Mouse (Mus musculus) thymus, adult 2 months (tissue): Measurements from ENCODE around the gene Nup133. TPM values are rescaled to one million over a fixed set of nuclear protein-coding genes. Genes with fewer than 3 reads are reported as not detected.

ENCODE experiments used
- DNase-seq: peaks from one replicate; pipeline ENCODE4 v3.0.0; 2021
- H3K27ac ChIP-seq: fragments of 200-500 bp; 2 replicates; pipeline ENCODE4 v1.5.1; 2012; ENCODE audit warnings: low read length, control low read depth; ENCODE audit not compliant: control insufficient read depth, insufficient read depth
- H3K27me3 ChIP-seq: fragments of 200-500 bp; 2 replicates; pipeline ENCODE4 v1.6.1; 2012; ENCODE audit warnings: mild to moderate bottlenecking, low read length, moderate library complexity, mixed read lengths; ENCODE audit not compliant: control insufficient read depth, insufficient read depth
- H3K36me3 ChIP-seq: fragments of 200-500 bp; 2 replicates; pipeline ENCODE4 v1.6.1; 2012; ENCODE audit warnings: mild to moderate bottlenecking, low read length, moderate library complexity; ENCODE audit not compliant: control insufficient read depth, insufficient read depth
- H3K4me1 ChIP-seq: fragments of 200-500 bp; replicated peaks from 2 replicates; pipeline ENCODE4 v1.6.1; 2012; ENCODE audit warnings: low read length; ENCODE audit not compliant: control insufficient read depth, insufficient read depth
- H3K4me3 ChIP-seq: fragments of 200-500 bp; 2 replicates; pipeline ENCODE4 v1.5.1; 2012; ENCODE audit warnings: mild to moderate bottlenecking, low read length, control low read depth, moderate library complexity; ENCODE audit not compliant: control insufficient read depth, insufficient read depth
- CTCF ChIP-seq: fragments of 200-500 bp; IDR thresholded peaks from 2 replicates; pipeline ENCODE4 v1.5.1; 2012; ENCODE audit warnings: mild to moderate bottlenecking, control low read depth, low read length, moderate library complexity, borderline replicate concordance; ENCODE audit not compliant: control insufficient read depth, poor library complexity, insufficient read depth; ENCODE audit errors: extremely low read depth
- POLR2A ChIP-seq: fragments of 200-500 bp; IDR thresholded peaks from 2 replicates; pipeline ENCODE4 v1.6.1; 2012; ENCODE audit warnings: mild to moderate bottlenecking, low read length, control low read depth, moderate library complexity; ENCODE audit not compliant: control insufficient read depth, poor library complexity, insufficient read depth; ENCODE audit errors: extremely low read depth
- WGBS: fragments of 180-500 bp; shearing (Covaris S2); methylation state at CpG from one replicate; pipeline ENCODE4 v1.1.7; 2018; 5-methylcytosine and 5-hydroxymethylcytosine counted together
- polyA plus RNA-seq: library from polyadenylated mRNA; depleted of rRNA; stranded (reverse); fragments of >200 nt; gene quantifications from 2 replicates; pipeline ENCODE4 v1.2.3, GENCODE M21; 2012

Nup133 gene
- polyA plus RNA-seq, 1 experiment = 15.9 TPM

- no peak overlapping the region for H3K27ac ChIP-seq
- 94% methylated on average over 4 of the region's 4 CpGs for WGBS
- TF ChIP-seq POLR2A (no peak), CTCF (no peak)
- peaks cover 14% of the 10 kb centered on the region for H3K27me3 ChIP-seq
- no peak for DNase-seq
- H3K4me1 ChIP-seq = no peaks in the 10 kb centered on the region; the same call in 1 of the 2 replicates
- H3K4me3 ChIP-seq = no peak overlapping the region
- H3K36me3 ChIP-seq = no peaks in the 10 kb centered on the region
These were observed 61.9 kb downstream of the Nup133 start for GRCm38 (mm10) chr8:123887163-123887562.

- TF ChIP-seq CTCF = no peak
- TF ChIP-seq POLR2A = no peak
These were observed 64.1 kb downstream of the Nup133 start for GRCm38 (mm10) chr8:123884721-123885565.

GRCm38 (mm10) chr8:123883094-123883493 lies 66.0 kb downstream of the Nup133 start:
- Histone ChIP-seq H3K4me1 (no peaks in the 10 kb centered on the region), H3K4me3 (no peak overlapping the region), H3K36me3 (no peaks in the 10 kb centered on the region), H3K27ac (no peak overlapping the region), H3K27me3 (peaks cover 3% of the 10 kb centered on the region)
- TF ChIP-seq POLR2A (no peak), CTCF (no peak)
- no peak for DNase-seq
- WGBS = 98% methylated on average over 4 of the region's 4 CpGs

More at GRCm38 (mm10) chr8:123884721-123885565, 64.1 kb downstream of the Nup133 start:
- 10% methylated on average over 14 of the region's 14 CpGs for WGBS
- Histone ChIP-seq H3K36me3 (no peaks in the 10 kb centered on the region), H3K27me3 (peaks cover 6% of the 10 kb centered on the region), H3K27ac (no peak overlapping the region), H3K4me3 (no peak overlapping the region), H3K4me1 (no peaks in the 10 kb centered on the region)
- no peak for DNase-seq

- WGBS = 43% methylated on average over 2 of the region's 2 CpGs
- H3K4me3 ChIP-seq = no peak overlapping the region
- no peaks in the 10 kb centered on the region for H3K4me1 ChIP-seq
- TF ChIP-seq CTCF (no peak), POLR2A (no peak)
- H3K27ac ChIP-seq = no peak overlapping the region
- no peak for DNase-seq
- peaks cover 3% of the 10 kb centered on the region for H3K27me3 ChIP-seq
- no peaks in the 10 kb centered on the region for H3K36me3 ChIP-seq
These were observed 66.7 kb downstream of the Nup133 start for GRCm38 (mm10) chr8:123882412-123882811.

GRCm38 (mm10) chr8:123880821-123881350 lies 68.2 kb downstream of the Nup133 start:
- no peaks in the 10 kb centered on the region for H3K4me1 ChIP-seq
- no peak overlapping the region for H3K4me3 ChIP-seq
- no peak for TF ChIP-seq POLR2A
- no peak for TF ChIP-seq CTCF
- DNase-seq = no peak
- WGBS = 72% methylated on average over 4 of the region's 4 CpGs
- H3K27me3 ChIP-seq = peaks cover 3% of the 10 kb centered on the region
- H3K27ac ChIP-seq = no peak overlapping the region
- no peaks in the 10 kb centered on the region for H3K36me3 ChIP-seq

GRCm38 (mm10) chr8:123880271-123880670 lies 68.8 kb downstream of the Nup133 start:
- DNase-seq = no peak
- H3K4me1 ChIP-seq = no peaks in the 10 kb centered on the region

GRCm38 (mm10) chr8:123877865-123878264 lies 71.2 kb downstream of the Nup133 start:
- H3K4me3 ChIP-seq = no peak overlapping the region
- DNase-seq = no peak
- H3K36me3 ChIP-seq = no peaks in the 10 kb centered on the region
- no peaks in the 10 kb centered on the region for H3K4me1 ChIP-seq
- WGBS = 82% methylated on average over 2 of the region's 2 CpGs
- no peaks in the 10 kb centered on the region for H3K27me3 ChIP-seq
- H3K27ac ChIP-seq = no peak overlapping the region
- TF ChIP-seq POLR2A (no peak), CTCF (no peak)

More at GRCm38 (mm10) chr8:123880271-123880670, 68.8 kb downstream of the Nup133 start:
- no peak for TF ChIP-seq CTCF
- TF ChIP-seq POLR2A = no peak
- WGBS = 48% methylated on average over 10 of the region's 10 CpGs
- Histone ChIP-seq H3K4me3 (no peak overlapping the region), H3K27ac (no peak overlapping the region), H3K27me3 (peaks cover 3% of the 10 kb centered on the region), H3K36me3 (no peaks in the 10 kb centered on the region)
